Mouse (Mus musculus): Measurements from ENCODE around the gene Kifc1.

DNA sequence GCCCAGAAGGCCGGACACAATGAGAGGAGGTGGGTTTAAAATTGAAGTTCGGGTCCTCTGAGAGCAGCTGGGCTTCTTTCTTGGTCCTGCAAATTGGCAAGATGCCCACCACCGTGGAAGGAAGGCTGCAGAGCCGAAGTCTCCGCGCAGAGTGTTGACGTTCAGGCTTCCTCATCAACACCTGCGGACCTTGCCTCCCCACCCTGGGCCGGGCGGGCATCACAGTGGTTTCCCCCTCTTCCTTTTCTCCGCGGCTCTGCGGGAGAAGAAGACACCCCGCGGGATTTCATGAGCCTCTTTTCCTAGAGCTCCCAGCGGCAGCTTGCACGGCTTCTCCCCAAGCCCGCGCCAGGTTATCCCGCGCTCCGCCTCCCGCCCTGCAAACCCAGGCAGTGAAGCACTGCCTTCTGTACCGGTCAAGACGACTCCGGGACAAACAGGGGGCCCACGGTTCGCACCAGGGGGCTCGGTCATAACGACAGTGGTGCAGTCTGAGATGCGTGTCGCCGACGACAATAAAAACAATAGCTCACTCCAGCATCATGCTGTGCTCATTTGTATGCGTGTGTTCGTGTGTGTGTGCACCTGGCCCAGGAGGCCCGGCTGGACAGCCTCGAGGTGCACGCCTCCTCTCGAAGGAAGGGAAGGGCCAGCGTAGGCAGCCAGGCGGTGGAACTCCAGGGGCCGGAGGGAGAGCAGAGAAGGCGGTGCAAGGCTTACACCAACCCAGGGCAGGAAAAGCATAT, 18.0 kb upstream of the Kifc1 start:
- TF ChIP-seq MAFK (IDR thresholded peaks at IDR 0.05; ENCODE audit: insufficient read depth, low read depth, low read length): no peak
- TF ChIP-seq CHD2 (IDR thresholded peaks at IDR 0.05; ENCODE audit: low read depth, low read length): no peak
- no peak for TF ChIP-seq HCFC1 (IDR thresholded peaks at IDR 0.05; ENCODE audit: borderline replicate concordance, insufficient read depth, low read length)
- no peak for TF ChIP-seq ZNF384 (IDR thresholded peaks at IDR 0.05; ENCODE audit: low read depth, low read length)
- no peak for TF ChIP-seq ZC3H11A (IDR thresholded peaks at IDR 0.05; ENCODE audit: borderline replicate concordance, low read depth, low read length)

All from ES-E14 (cell line).